Mouse (Mus musculus): ENCODE data around the gene Parva. TPM values are rescaled to one million over a fixed set of nuclear protein-coding genes. Genes with fewer than 3 reads are reported as not detected.

The Parva gene
- polyA plus RNA-seq, 1 experiment, result 269 TPM

- 0 out of 2 replicates have a peak overlapping the region, but pooled peaks have one; percentile 23 for H3K27ac ChIP-seq (ENCODE audit: insufficient read depth, low read depth, low read length)
- TF ChIP-seq CTCF (IDR thresholded peaks at IDR 0.05; ENCODE audit: insufficient read depth, low read depth, low read length) (no peak), POLR2A (IDR thresholded peaks at IDR 0.05; ENCODE audit: insufficient read depth, low read depth, low read length) (no peak)
- 60% methylated on average over 5 of the region's 5 CpGs for WGBS
- H3K4me1 ChIP-seq (ENCODE audit: control insufficient read depth, insufficient read depth, low read length), result peaks cover 27% of the 10 kb centered on the region
- H3K4me3 ChIP-seq (ENCODE audit: insufficient read depth, low read depth, low read length), result no peak overlapping the region
Measured at GRCm38 (mm10) chr7:112458440-112458839, 31.1 kb downstream of the Parva start.

DNA sequence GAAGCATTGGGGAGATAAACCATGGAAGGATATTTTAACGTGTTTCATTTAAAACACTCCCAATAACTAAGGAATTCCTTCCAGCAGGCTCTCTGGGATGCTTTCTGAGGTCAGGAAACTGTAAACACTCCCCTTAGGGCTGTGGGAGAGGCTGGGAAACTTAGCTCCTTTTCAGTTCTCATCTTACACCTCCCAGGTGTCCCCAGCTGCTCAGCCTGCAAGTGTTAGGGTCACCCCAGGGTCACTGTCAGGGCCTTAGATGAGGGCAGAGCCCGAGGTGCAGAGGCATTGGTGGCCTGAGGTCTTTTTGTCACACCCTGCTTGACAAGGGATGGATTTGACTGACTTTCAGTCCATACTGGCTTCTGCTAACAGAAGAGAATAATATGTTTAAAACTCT lies 35.8 kb downstream of the Parva start:
- 67% methylated on average over 2 of the region's 2 CpGs for WGBS
- peaks cover 23% of the 10 kb centered on the region for H3K4me1 ChIP-seq (ENCODE audit: control insufficient read depth, insufficient read depth, low read length)
- TF ChIP-seq CTCF (IDR thresholded peaks at IDR 0.05; ENCODE audit: insufficient read depth, low read depth, low read length) (no peak), POLR2A (IDR thresholded peaks at IDR 0.05; ENCODE audit: insufficient read depth, low read depth, low read length) (no peak)
- H3K4me3 ChIP-seq (ENCODE audit: insufficient read depth, low read depth, low read length), result no peak overlapping the region
- no peak overlapping the region for H3K27ac ChIP-seq (ENCODE audit: insufficient read depth, low read depth, low read length)

- H3K4me3 ChIP-seq (ENCODE audit: insufficient read depth, low read depth, low read length), result no peak overlapping the region
- no peak overlapping the region for H3K27ac ChIP-seq (ENCODE audit: insufficient read depth, low read depth, low read length)
- WGBS, result 86% methylated on average over 3 of the region's 3 CpGs
- TF ChIP-seq POLR2A (IDR thresholded peaks at IDR 0.05; ENCODE audit: insufficient read depth, low read depth, low read length) (no peak), CTCF (IDR thresholded peaks at IDR 0.05; ENCODE audit: insufficient read depth, low read depth, low read length) (no peak)
- H3K4me1 ChIP-seq (ENCODE audit: control insufficient read depth, insufficient read depth, low read length), result peaks cover 17% of the 10 kb centered on the region
Measured at GRCm38 (mm10) chr7:112465920-112466319, 38.6 kb downstream of the Parva start.

DNA sequence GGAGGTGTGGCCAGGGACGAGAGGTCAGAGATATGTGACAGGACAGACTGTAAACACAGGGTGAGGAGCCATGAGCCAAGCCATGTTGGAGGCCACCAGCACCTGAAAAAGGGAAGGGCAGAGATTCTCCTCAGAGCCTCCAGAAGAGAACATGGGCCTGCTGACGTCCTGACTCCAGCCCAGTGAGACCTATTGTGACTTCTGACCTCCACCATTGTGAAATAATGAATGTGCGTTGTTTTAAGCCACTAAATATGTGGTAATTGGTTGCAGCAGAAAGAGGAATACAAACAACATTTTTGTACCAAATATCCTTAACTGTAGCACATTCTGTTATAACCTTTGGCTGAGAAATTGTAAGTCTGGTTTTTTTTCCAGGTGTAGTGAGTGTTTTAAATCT lies 39.5 kb downstream of the Parva start:
- Histone ChIP-seq H3K27ac (ENCODE audit: insufficient read depth, low read depth, low read length) (no peak overlapping the region), H3K4me1 (ENCODE audit: control insufficient read depth, insufficient read depth, low read length) (peaks cover 21% of the 10 kb centered on the region), H3K4me3 (ENCODE audit: insufficient read depth, low read depth, low read length) (no peak overlapping the region)
- 96% methylated on average over 3 of the region's 3 CpGs for WGBS
- no peak for TF ChIP-seq POLR2A (IDR thresholded peaks at IDR 0.05; ENCODE audit: insufficient read depth, low read depth, low read length)
- no peak for TF ChIP-seq CTCF (IDR thresholded peaks at IDR 0.05; ENCODE audit: insufficient read depth, low read depth, low read length)

GRCm38 (mm10) chr7:112467687-112468111 lies 40.4 kb downstream of the Parva start:
- H3K27ac ChIP-seq (ENCODE audit: insufficient read depth, low read depth, low read length), result peak overlapping the region; percentile 13; the same call in 1 of the 2 replicates
- WGBS, result 42% methylated on average over 11 of the region's 11 CpGs
- peaks cover 22% of the 10 kb centered on the region for H3K4me1 ChIP-seq (ENCODE audit: control insufficient read depth, insufficient read depth, low read length)
- no peak overlapping the region for H3K4me3 ChIP-seq (ENCODE audit: insufficient read depth, low read depth, low read length)
- TF ChIP-seq POLR2A (IDR thresholded peaks at IDR 0.05; ENCODE audit: insufficient read depth, low read depth, low read length) (no peak), CTCF (IDR thresholded peaks at IDR 0.05; ENCODE audit: insufficient read depth, low read depth, low read length) (no peak)

DNA sequence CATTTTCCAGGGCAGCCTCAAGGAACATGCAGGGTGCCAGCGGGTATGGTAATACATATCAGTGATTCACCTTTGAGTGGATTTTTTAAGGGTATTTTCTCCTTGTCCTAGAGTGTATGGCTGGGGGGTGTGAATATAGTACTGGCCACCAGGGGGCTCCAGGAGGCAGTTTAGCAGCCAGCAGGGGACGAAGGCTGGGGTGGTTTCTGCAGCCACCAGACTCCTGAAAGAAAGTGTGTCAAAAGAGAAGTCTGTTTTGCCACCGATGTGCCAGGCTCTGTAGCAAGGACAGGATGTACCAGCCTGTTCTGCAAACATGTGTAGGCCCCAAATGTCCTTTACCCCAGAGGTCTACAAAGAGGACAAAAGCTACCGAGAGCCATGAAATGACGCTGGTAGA lies 42.5 kb downstream of the Parva start:
- Histone ChIP-seq H3K4me3 (ENCODE audit: insufficient read depth, low read depth, low read length) (no peak overlapping the region), H3K4me1 (ENCODE audit: control insufficient read depth, insufficient read depth, low read length) (peaks cover 23% of the 10 kb centered on the region), H3K27ac (ENCODE audit: insufficient read depth, low read depth, low read length) (no peak overlapping the region)
- 44% methylated on average over 5 of the region's 5 CpGs for WGBS
- peak; percentile 56 for TF ChIP-seq CTCF (IDR thresholded peaks at IDR 0.05; ENCODE audit: insufficient read depth, low read depth, low read length)
- TF ChIP-seq POLR2A (IDR thresholded peaks at IDR 0.05; ENCODE audit: insufficient read depth, low read depth, low read length), result no peak

DNA sequence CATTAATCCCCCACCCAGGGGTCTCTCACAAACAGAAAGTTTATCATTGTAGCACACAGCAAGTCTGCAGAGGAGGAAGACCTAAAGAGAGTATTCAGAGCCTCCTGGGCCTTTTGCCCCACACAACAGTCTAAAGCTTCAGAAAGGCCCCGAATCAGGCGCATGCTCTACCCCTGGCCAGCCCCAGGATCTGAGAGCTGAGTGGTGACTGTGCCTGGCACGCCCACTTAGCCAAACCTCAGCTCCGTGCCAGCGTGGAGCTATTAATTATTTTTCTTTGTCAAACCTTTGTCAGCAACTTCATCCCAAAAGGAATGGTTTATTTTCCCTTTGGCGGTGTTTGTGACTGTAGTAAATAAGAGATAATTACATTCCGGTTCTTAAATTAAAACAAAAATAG lies 44.0 kb downstream of the Parva start:
- no peak overlapping the region for H3K27ac ChIP-seq (ENCODE audit: insufficient read depth, low read depth, low read length)
- TF ChIP-seq CTCF (IDR thresholded peaks at IDR 0.05; ENCODE audit: insufficient read depth, low read depth, low read length) (no peak), POLR2A (IDR thresholded peaks at IDR 0.05; ENCODE audit: insufficient read depth, low read depth, low read length) (no peak)
- WGBS, result 43% methylated on average over 7 of the region's 7 CpGs
- no peak overlapping the region for H3K4me3 ChIP-seq (ENCODE audit: insufficient read depth, low read depth, low read length)
- H3K4me1 ChIP-seq (ENCODE audit: control insufficient read depth, insufficient read depth, low read length), result peaks cover 23% of the 10 kb centered on the region

GRCm38 (mm10) chr7:112472024-112472707 lies 44.9 kb downstream of the Parva start:
- H3K27ac ChIP-seq (ENCODE audit: insufficient read depth, low read depth, low read length), result no peak overlapping the region
- WGBS, result 79% methylated on average over 10 of the region's 10 CpGs
- no peak overlapping the region for H3K4me3 ChIP-seq (ENCODE audit: insufficient read depth, low read depth, low read length)
- TF ChIP-seq CTCF (IDR thresholded peaks at IDR 0.05; ENCODE audit: insufficient read depth, low read depth, low read length) (no peak), POLR2A (IDR thresholded peaks at IDR 0.05; ENCODE audit: insufficient read depth, low read depth, low read length) (no peak)
- peaks cover 23% of the 10 kb centered on the region for H3K4me1 ChIP-seq (ENCODE audit: control insufficient read depth, insufficient read depth, low read length)

DNA sequence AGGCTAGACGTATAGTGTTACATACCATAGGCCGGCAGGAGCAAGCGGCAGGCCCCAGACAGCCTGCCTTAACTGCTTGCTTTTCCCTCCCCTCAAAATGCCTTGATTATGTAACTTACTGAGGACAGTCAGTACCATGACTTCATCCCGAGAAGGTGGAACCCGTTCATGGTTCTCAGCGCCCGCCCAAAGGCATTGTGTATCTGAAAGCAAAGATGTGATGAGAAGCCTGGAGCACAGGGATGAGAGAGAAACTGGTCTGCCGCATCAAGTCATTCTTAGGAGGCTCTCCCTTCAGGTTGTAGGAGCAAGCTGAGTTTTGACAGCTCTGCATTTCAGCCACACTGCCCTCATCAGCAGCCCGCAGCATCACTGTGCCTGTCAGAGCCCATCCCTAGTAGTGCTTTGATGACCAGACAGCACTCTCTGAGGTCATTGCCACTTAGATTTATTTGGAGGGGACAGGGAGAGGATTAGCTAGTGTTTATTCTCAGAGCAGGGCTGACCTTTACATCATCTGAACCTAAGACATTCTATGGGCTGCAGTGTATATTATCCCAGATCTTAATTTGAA lies 45.5 kb downstream of the Parva start:
- TF ChIP-seq POLR2A (IDR thresholded peaks at IDR 0.05; ENCODE audit: insufficient read depth, low read depth, low read length) (no peak), CTCF (IDR thresholded peaks at IDR 0.05; ENCODE audit: insufficient read depth, low read depth, low read length) (no peak)
- Histone ChIP-seq H3K27ac (ENCODE audit: insufficient read depth, low read depth, low read length) (no peak overlapping the region), H3K4me3 (ENCODE audit: insufficient read depth, low read depth, low read length) (no peak overlapping the region), H3K4me1 (ENCODE audit: control insufficient read depth, insufficient read depth, low read length) (peaks cover 17% of the 10 kb centered on the region)
- 92% methylated on average over 9 of the region's 9 CpGs for WGBS
